Mouse (Mus musculus) fibroblast of lung, adult 2 months (primary cell): Measurements from ENCODE around the gene Hs3st3a1.
A peak's percentile ranks its signal among the peaks of the same experiment; 100 is the strongest.

ENCODE experiments used
- DNase-seq: peaks from one replicate; pipeline ENCODE4 v3.0.0-alpha.2; 2011; ENCODE audit warnings: low read depth

Gene Hs3st3a1

GRCm38 (mm10) chr11:64489587-64490433, 54.7 kb downstream of the Hs3st3a1 start:
- no peak for DNase-seq

- no peak for DNase-seq
These were observed 59.3 kb downstream of the Hs3st3a1 start for GRCm38 (mm10) chr11:64494448-64494847.

GRCm38 (mm10) chr11:64495935-64496334, 60.8 kb downstream of the Hs3st3a1 start:
- DNase-seq: no peak

- DNase-seq: peak; percentile 63
These were observed 61.5 kb downstream of the Hs3st3a1 start for GRCm38 (mm10) chr11:64496677-64497076.

- no peak for DNase-seq
These were observed 65.5 kb downstream of the Hs3st3a1 start for GRCm38 (mm10) chr11:64500536-64501112.

GRCm38 (mm10) chr11:64503040-64503439, 67.9 kb downstream of the Hs3st3a1 start:
- DNase-seq: no peak

GRCm38 (mm10) chr11:64505924-64506323, 70.8 kb downstream of the Hs3st3a1 start:
- DNase-seq: peak; percentile 56

- DNase-seq: no peak
These were observed 71.9 kb downstream of the Hs3st3a1 start for GRCm38 (mm10) chr11:64507024-64507423.

- DNase-seq: no peak
These were observed 74.0 kb downstream of the Hs3st3a1 start for GRCm38 (mm10) chr11:64509106-64509505.

GRCm38 (mm10) chr11:64512301-64512700, 77.2 kb downstream of the Hs3st3a1 start:
- DNase-seq: no peak

GRCm38 (mm10) chr11:64513419-64513818, 78.3 kb downstream of the Hs3st3a1 start:
- no peak for DNase-seq

GRCm38 (mm10) chr11:64516712-64517589, 81.8 kb downstream of the Hs3st3a1 start:
- DNase-seq: no peak

- no peak for DNase-seq
These were observed 83.2 kb downstream of the Hs3st3a1 start for GRCm38 (mm10) chr11:64518146-64518841.

- no peak for DNase-seq
These were observed 89.0 kb downstream of the Hs3st3a1 start for GRCm38 (mm10) chr11:64523993-64524570.

- no peak for DNase-seq
These were observed 102.1 kb downstream of the Hs3st3a1 start for GRCm38 (mm10) chr11:64537230-64537629.

- no peak for DNase-seq
These were observed 106.7 kb downstream of the Hs3st3a1 start for GRCm38 (mm10) chr11:64541866-64542265.

- no peak for DNase-seq
These were observed 107.2 kb downstream of the Hs3st3a1 start for GRCm38 (mm10) chr11:64542335-64542734.

- DNase-seq: no peak
These were observed 108.1 kb downstream of the Hs3st3a1 start for GRCm38 (mm10) chr11:64543181-64543641.

GRCm38 (mm10) chr11:64544236-64544635, 109.1 kb downstream of the Hs3st3a1 start:
- DNase-seq: no peak

GRCm38 (mm10) chr11:64549380-64549779, 114.2 kb downstream of the Hs3st3a1 start:
- DNase-seq: no peak

- DNase-seq: peak; percentile 27
These were observed 114.8 kb downstream of the Hs3st3a1 start for GRCm38 (mm10) chr11:64549955-64550354.
